Mouse (Mus musculus) neural tube, embryonic 12.5 days (tissue): ENCODE measurements around the gene C1qtnf9. TPM values are rescaled to one million over a fixed set of nuclear protein-coding genes. Genes with fewer than 3 reads are reported as not detected.

ENCODE experiments used
- ATAC-seq: fragments of 200-750 bp; cut with Nextera tagmentation; 2 replicates; pipeline ENCODE4 v1.8.0; 2017; ENCODE audit warnings: low read depth, mild to moderate bottlenecking, moderate TSS enrichment, moderate library complexity; ENCODE audit not compliant: low FRiP score
- H3K27ac ChIP-seq: fragments of 300-500 bp; sonication (generic); 2 replicates; pipeline ENCODE4 v1.5.1; 2016
- H3K27me3 ChIP-seq: fragments of 300-500 bp; sonication (generic); replicated peaks from 2 replicates; pipeline ENCODE4 v1.6.1; 2016; ENCODE audit warnings: mild to moderate bottlenecking
- H3K36me3 ChIP-seq: fragments of 300-500 bp; sonication (generic); 2 replicates; pipeline ENCODE4 v1.6.1; 2016; ENCODE audit warnings: mild to moderate bottlenecking
- H3K4me1 ChIP-seq: fragments of 300-500 bp; sonication (generic); 2 replicates; pipeline ENCODE4 v1.6.1; 2016
- H3K4me2 ChIP-seq: fragments of 300-500 bp; sonication (generic); replicated peaks from 2 replicates; pipeline ENCODE4 v1.6.1; 2016; ENCODE audit warnings: mild to moderate bottlenecking
- H3K4me3 ChIP-seq: fragments of 300-500 bp; sonication (generic); 2 replicates; pipeline ENCODE4 v1.5.1; 2016
- H3K9ac ChIP-seq: fragments of 300-500 bp; sonication (generic); 2 replicates; pipeline ENCODE4 v1.6.1; 2016; ENCODE audit warnings: mild to moderate bottlenecking
- H3K9me3 ChIP-seq: fragments of 300-500 bp; sonication (generic); 2 replicates; pipeline ENCODE4 v1.6.1; 2016; ENCODE audit warnings: mild to moderate bottlenecking
- WGBS: fragments of 180-500 bp; shearing (Covaris S2); methylation state at CpG from one replicate; pipeline ENCODE4 v1.1.7; 2016; 5-methylcytosine and 5-hydroxymethylcytosine counted together
- polyA plus RNA-seq: library from polyadenylated mRNA; unstranded; fragments of >200 nt; fragmentation: Nextera tagmentation; extraction: Ambion mirVana; gene quantifications from 2 replicates; pipeline ENCODE4 v1.2.1, GENCODE M21; 2016

The C1qtnf9 gene
- polyA plus RNA-seq, 1 experiment from 2014 or later = 0.33 TPM

- Histone ChIP-seq H3K27me3 (no peaks in the 10 kb centered on the region), H3K4me3 (no peak overlapping the region)
- 73% methylated on average over 6 of the region's 6 CpGs for WGBS
Measured at GRCm38 (mm10) chr14:60770594-60770993, 2.7 kb downstream of the C1qtnf9 start.

GRCm38 (mm10) chr14:60771057-60771456, 3.1 kb downstream of the C1qtnf9 start:
- no peaks in the 10 kb centered on the region for H3K9me3 ChIP-seq
- H3K27me3 ChIP-seq = no peaks in the 10 kb centered on the region
- H3K4me3 ChIP-seq = no peak overlapping the region
- ATAC-seq = peak; percentile 77
- H3K9ac ChIP-seq = no peak overlapping the region
- no peak overlapping the region for H3K27ac ChIP-seq
- peak overlapping the region; percentile 47 for H3K4me2 ChIP-seq
- H3K4me1 ChIP-seq = no peaks in the 10 kb centered on the region
- no peaks in the 10 kb centered on the region for H3K36me3 ChIP-seq
- WGBS = 5% methylated on average over 8 of the region's 8 CpGs

More at GRCm38 (mm10) chr14:60770594-60770993, 2.7 kb downstream of the C1qtnf9 start:
- Histone ChIP-seq H3K9ac (no peak overlapping the region), H3K4me1 (no peaks in the 10 kb centered on the region), H3K4me2 (no peak overlapping the region), H3K27ac (no peak overlapping the region), H3K36me3 (no peaks in the 10 kb centered on the region), H3K9me3 (no peaks in the 10 kb centered on the region)
- peak; percentile 53; the same call in 1 of the 2 replicates for ATAC-seq

- Histone ChIP-seq H3K9me3 (no peaks in the 10 kb centered on the region), H3K36me3 (no peaks in the 10 kb centered on the region), H3K4me1 (no peaks in the 10 kb centered on the region), H3K9ac (no peak overlapping the region), H3K27ac (no peak overlapping the region), H3K4me2 (no peak overlapping the region), H3K4me3 (no peak overlapping the region), H3K27me3 (no peaks in the 10 kb centered on the region)
- ATAC-seq = no peak
- 79% methylated on average over 2 of the region's 2 CpGs for WGBS
Measured at GRCm38 (mm10) chr14:60773476-60773875, 5.5 kb downstream of the C1qtnf9 start.

- ATAC-seq = no peak
- WGBS = 91% methylated on average over 8 of the region's 8 CpGs
- H3K36me3 ChIP-seq = no peaks in the 10 kb centered on the region
- no peak overlapping the region for H3K27ac ChIP-seq
- no peaks in the 10 kb centered on the region for H3K27me3 ChIP-seq
- H3K4me1 ChIP-seq = no peaks in the 10 kb centered on the region
- no peak overlapping the region for H3K4me2 ChIP-seq
- H3K9me3 ChIP-seq = no peaks in the 10 kb centered on the region
- no peak overlapping the region for H3K4me3 ChIP-seq
- no peak overlapping the region for H3K9ac ChIP-seq
Measured at GRCm38 (mm10) chr14:60776521-60776920, 8.6 kb downstream of the C1qtnf9 start.

- H3K4me1 ChIP-seq = no peaks in the 10 kb centered on the region
- ATAC-seq = no peak
- no peaks in the 10 kb centered on the region for H3K9me3 ChIP-seq
- no peak overlapping the region for H3K27ac ChIP-seq
- no peak overlapping the region for H3K4me2 ChIP-seq
- no peak overlapping the region for H3K4me3 ChIP-seq
- no peaks in the 10 kb centered on the region for H3K36me3 ChIP-seq
- no peaks in the 10 kb centered on the region for H3K27me3 ChIP-seq
- H3K9ac ChIP-seq = no peak overlapping the region
- WGBS = 90% methylated on average over 5 of the region's 5 CpGs
Measured at GRCm38 (mm10) chr14:60777485-60777919, 9.6 kb downstream of the C1qtnf9 start.

GRCm38 (mm10) chr14:60779198-60779597, 11.3 kb downstream of the C1qtnf9 start:
- ATAC-seq = no peak
- WGBS = 94% methylated on average over 7 of the region's 7 CpGs
- H3K4me1 ChIP-seq = no peaks in the 10 kb centered on the region
- H3K4me3 ChIP-seq = no peak overlapping the region
- no peaks in the 10 kb centered on the region for H3K36me3 ChIP-seq
- H3K27ac ChIP-seq = no peak overlapping the region
- H3K9me3 ChIP-seq = no peaks in the 10 kb centered on the region
- no peaks in the 10 kb centered on the region; the same call in 1 of the 2 replicates for H3K27me3 ChIP-seq
- no peak overlapping the region for H3K4me2 ChIP-seq
- H3K9ac ChIP-seq = no peak overlapping the region

- peaks cover 6% of the 10 kb centered on the region; the same call in 1 of the 2 replicates for H3K4me1 ChIP-seq
- no peaks in the 10 kb centered on the region; the same call in 1 of the 2 replicates for H3K27me3 ChIP-seq
- ATAC-seq = no peak
- no peaks in the 10 kb centered on the region for H3K9me3 ChIP-seq
- no peaks in the 10 kb centered on the region for H3K36me3 ChIP-seq
- no peak overlapping the region for H3K27ac ChIP-seq
- no peak overlapping the region for H3K4me2 ChIP-seq
- H3K4me3 ChIP-seq = no peak overlapping the region
- WGBS = 51% methylated on average over 7 of the region's 7 CpGs
- H3K9ac ChIP-seq = no peak overlapping the region
Measured at GRCm38 (mm10) chr14:60782121-60782656, 14.3 kb downstream of the C1qtnf9 start.

GRCm38 (mm10) chr14:60783196-60783595, 15.3 kb downstream of the C1qtnf9 start:
- Histone ChIP-seq H3K9me3 (no peaks in the 10 kb centered on the region), H3K4me1 (peaks cover 6% of the 10 kb centered on the region; the same call in 1 of the 2 replicates), H3K27ac (no peak overlapping the region), H3K36me3 (peaks cover 5% of the 10 kb centered on the region; the same call in 1 of the 2 replicates), H3K27me3 (no peaks in the 10 kb centered on the region; the same call in 1 of the 2 replicates), H3K4me2 (no peak overlapping the region), H3K4me3 (no peak overlapping the region), H3K9ac (no peak overlapping the region)
- ATAC-seq = no peak
- WGBS = 47% methylated on average over 8 of the region's 8 CpGs

- Histone ChIP-seq H3K4me3 (peak within 1 kb of the TSS; percentile 87), H3K36me3 (peaks cover 10% of the 10 kb centered on the region; the same call in 1 of the 2 replicates), H3K4me2 (peak within 1 kb of the TSS; percentile 79), H3K27me3 (no peaks in the 10 kb centered on the region; the same call in 1 of the 2 replicates), H3K9ac (peak within 1 kb of the TSS; percentile 79), H3K27ac (no peak within 1 kb of the TSS), H3K9me3 (no peaks in the 10 kb centered on the region), H3K4me1 (peaks cover 6% of the 10 kb centered on the region; the same call in 1 of the 2 replicates)
- peak; percentile 88 for ATAC-seq
- under 1% methylated on average over 61 of the region's 61 CpGs for WGBS
Measured at GRCm38 (mm10) chr14:60784427-60785315, 16.7 kb downstream of the C1qtnf9 start, which contains the start of gene Mipep. Gene Mipep, plus strand, starts transcription at chr14:60784573.

- Histone ChIP-seq H3K27ac (no peak overlapping the region), H3K27me3 (no peaks in the 10 kb centered on the region), H3K4me2 (no peak overlapping the region), H3K9ac (no peak overlapping the region), H3K36me3 (peaks cover 25% of the 10 kb centered on the region), H3K4me1 (peaks cover 2% of the 10 kb centered on the region; the same call in 1 of the 2 replicates), H3K4me3 (no peak overlapping the region), H3K9me3 (no peaks in the 10 kb centered on the region)
- 41% methylated on average over 3 of the region's 3 CpGs for WGBS
- no peak; the same call in 1 of the 2 replicates for ATAC-seq
Measured at GRCm38 (mm10) chr14:60790103-60790502, 22.2 kb downstream of the C1qtnf9 start.

- 89% methylated on average over 4 of the region's 4 CpGs for whole genome bisulfite sequencing
Measured at GRCm38 (mm10) chr14:60796600-60797322, 28.8 kb downstream of the C1qtnf9 start.

GRCm38 (mm10) chr14:60797596-60797995, 29.7 kb downstream of the C1qtnf9 start:
- WGBS = 96% methylated on average over 5 of the region's 5 CpGs
- Histone ChIP-seq H3K9me3 (no peaks in the 10 kb centered on the region), H3K27ac (no peak overlapping the region), H3K9ac (no peak overlapping the region), H3K36me3 (peaks cover 23% of the 10 kb centered on the region), H3K4me2 (no peak overlapping the region), H3K4me1 (no peaks in the 10 kb centered on the region), H3K27me3 (no peaks in the 10 kb centered on the region), H3K4me3 (no peak overlapping the region)
- no peak for ATAC-seq

More at GRCm38 (mm10) chr14:60796600-60797322, 28.8 kb downstream of the C1qtnf9 start:
- no peaks in the 10 kb centered on the region for H3K27me3 ChIP-seq
- no peak overlapping the region for H3K4me2 ChIP-seq
- no peaks in the 10 kb centered on the region for H3K9me3 ChIP-seq
- no peak for ATAC-seq
- no peak overlapping the region for H3K9ac ChIP-seq
- H3K36me3 ChIP-seq = peaks cover 23% of the 10 kb centered on the region
- H3K27ac ChIP-seq = no peak overlapping the region
- H3K4me3 ChIP-seq = no peak overlapping the region
- H3K4me1 ChIP-seq = no peaks in the 10 kb centered on the region
